Mouse (Mus musculus) midbrain, embryonic 10.5 days (tissue): Measurements from ENCODE around the gene Tmem259. TPM values are rescaled to one million over a fixed set of nuclear protein-coding genes. Genes with fewer than 3 reads are reported as not detected.

Experiments
- DNase-seq: peaks from one replicate; pipeline ENCODE4 v3.0.0-alpha.2; 2017; ENCODE audit warnings: low spot score
- H3K27ac ChIP-seq: fragments of 300-500 bp; sonication (generic); replicated peaks from 2 replicates; pipeline ENCODE4 v1.5.1; 2016; ENCODE audit warnings: mild to moderate bottlenecking
- H3K27me3 ChIP-seq: fragments of 300-500 bp; sonication (generic); 2 replicates; pipeline ENCODE4 v1.6.1; 2016; ENCODE audit warnings: low read depth, mild to moderate bottlenecking; ENCODE audit not compliant: poor library complexity, severe bottlenecking
- H3K36me3 ChIP-seq: fragments of 300-500 bp; sonication (generic); 2 replicates; pipeline ENCODE4 v1.6.1; 2016; ENCODE audit warnings: mild to moderate bottlenecking, moderate library complexity
- H3K4me1 ChIP-seq: fragments of 300-500 bp; sonication (generic); 2 replicates; pipeline ENCODE4 v1.6.1; 2016
- H3K4me3 ChIP-seq: fragments of 300-500 bp; sonication (generic); 2 replicates; pipeline ENCODE4 v1.5.1; 2016; ENCODE audit warnings: mild to moderate bottlenecking, moderate library complexity
- H3K9me3 ChIP-seq: fragments of 300-500 bp; sonication (generic); replicated peaks from 2 replicates; pipeline ENCODE4 v1.6.1; 2016; ENCODE audit warnings: mild to moderate bottlenecking
- WGBS: fragments of 180-500 bp; shearing (Covaris S2); methylation state at CpG from one replicate; pipeline ENCODE4 v1.1.7; 2016; 5-methylcytosine and 5-hydroxymethylcytosine counted together
- polyA plus RNA-seq: library from polyadenylated mRNA; unstranded; fragments of >200 nt; fragmentation: Nextera tagmentation; extraction: Ambion mirVana; gene quantifications from 2 replicates; pipeline ENCODE4 v1.2.1, GENCODE M21; 2016

Gene Tmem259
- polyA plus RNA-seq, 1 experiment from 2014 or later, result 11.0 TPM

DNA sequence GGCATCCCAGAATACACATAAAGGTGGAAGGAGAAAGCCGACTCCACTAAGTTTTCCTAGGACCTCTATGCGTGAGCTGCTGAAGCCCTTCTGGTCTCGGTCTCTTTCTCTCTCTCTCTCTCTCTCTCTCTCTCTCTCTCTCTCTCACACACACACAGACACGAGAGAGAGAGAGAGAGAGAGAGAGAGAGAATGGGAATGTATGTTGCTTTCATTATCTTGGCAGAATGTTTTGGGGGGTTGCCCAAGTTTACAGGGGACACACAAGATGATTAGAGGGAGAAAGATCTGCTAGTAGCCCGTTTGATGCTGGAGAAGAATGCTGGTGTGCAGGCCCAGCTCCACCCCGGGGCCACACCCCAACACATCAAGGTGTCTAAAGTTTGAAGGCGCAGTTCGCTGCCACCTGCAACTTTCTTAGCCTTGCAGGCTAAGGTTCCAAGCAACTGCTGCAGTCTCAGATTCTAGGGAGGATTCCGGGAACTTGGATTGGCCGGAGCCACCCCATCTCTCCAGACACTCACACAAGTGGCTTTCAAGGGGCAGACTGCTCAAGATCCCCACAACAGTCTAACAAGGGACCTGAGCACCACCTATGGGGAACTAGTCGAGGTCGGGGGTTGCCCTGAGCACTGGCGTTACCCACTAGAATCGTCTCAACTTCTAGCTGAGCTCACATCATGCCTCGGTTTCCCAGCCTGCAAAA lies 58.2 kb downstream of the Tmem259 start:
- WGBS, result 15% methylated on average over 15 of the region's 15 CpGs
- Histone ChIP-seq H3K27me3 (peaks cover 38% of the 10 kb centered on the region), H3K9me3 (no peaks in the 10 kb centered on the region), H3K4me3 (peak overlapping the region; percentile 98), H3K27ac (peak overlapping the region; percentile 95), H3K36me3 (peaks cover 9% of the 10 kb centered on the region), H3K4me1 (peaks cover 69% of the 10 kb centered on the region)
- no peak for DNase-seq

- no peaks in the 10 kb centered on the region for H3K9me3 ChIP-seq
- DNase-seq, result peak; percentile 88
- no peak overlapping the region for H3K27ac ChIP-seq
- peaks cover 69% of the 10 kb centered on the region for H3K4me1 ChIP-seq
- peak overlapping the region; percentile 98; the same call in 1 of the 2 replicates for H3K4me3 ChIP-seq
- whole genome bisulfite sequencing, result 11% methylated on average over 29 of the region's 29 CpGs
- peaks cover 46% of the 10 kb centered on the region for H3K27me3 ChIP-seq
- 0 out of 2 replicates have a peak, but pooled peaks cover 2% of the 10 kb centered on the region for H3K36me3 ChIP-seq
Observed at GRCm38 (mm10) chr10:79924998-79925784, 58.9 kb downstream of the Tmem259 start.

Other genes starting within 250 kb of the Tmem259 start
- gene Polrmt, start 237.7 kb downstream of the Tmem259 start, polyA plus RNA-seq, result 48.6 and 51.7 TPM in 2 replicates
- 0.27 and 0.42 TPM in 2 replicates for gene Fgf22, start 229.3 kb downstream of the Tmem259 start, polyA plus RNA-seq
- 109 and 118 TPM in 2 replicates for gene Rnf126, start 217.4 kb downstream of the Tmem259 start, polyA plus RNA-seq
- 1.1 and 1.8 TPM in 2 replicates for gene Fstl3, start 207.1 kb downstream of the Tmem259 start, polyA plus RNA-seq
- gene Prss57, start 193.4 kb downstream of the Tmem259 start, polyA plus RNA-seq, result 0.05 TPM in 1 of 2 replicates, not detected in the other
- 130 and 153 TPM in 2 replicates for gene Palm, start 190.8 kb downstream of the Tmem259 start, polyA plus RNA-seq
- gene Misp, start 163.3 kb downstream of the Tmem259 start, polyA plus RNA-seq, result 0.46 and 0.67 TPM in 2 replicates
- 296 and 334 TPM in 2 replicates for gene Ptbp1, start 129.9 kb downstream of the Tmem259 start, polyA plus RNA-seq
- 8.0 and 13.5 TPM in 2 replicates for gene Prtn3, start 109.9 kb downstream of the Tmem259 start, polyA plus RNA-seq
- 110 and 169 TPM in 2 replicates for gene Plppr3, start 109.7 kb downstream of the Tmem259 start, polyA plus RNA-seq
- gene Elane, start 98.1 kb downstream of the Tmem259 start, polyA plus RNA-seq, result 0.16 and 0.46 TPM in 2 replicates
- gene Cfd, start 93.5 kb downstream of the Tmem259 start, polyA plus RNA-seq, result not detected in 2 replicates
- 69.8 and 70.8 TPM in 2 replicates for gene Med16, start 75.4 kb downstream of the Tmem259 start, polyA plus RNA-seq
- gene Gm26602, start 73.5 kb downstream of the Tmem259 start, polyA plus RNA-seq, result 2.0 and 5.5 TPM in 2 replicates
- 1.0 and 1.2 TPM in 2 replicates for gene Kiss1r, start 67.4 kb downstream of the Tmem259 start, polyA plus RNA-seq
- gene R3hdm4, start 63.1 kb downstream of the Tmem259 start, polyA plus RNA-seq, result 126 and 154 TPM in 2 replicates
- gene Arid3a, start 57.3 kb downstream of the Tmem259 start, polyA plus RNA-seq, result 12.5 and 13.4 TPM in 2 replicates
- 136 and 155 TPM in 2 replicates for gene Wdr18, start 24.2 kb downstream of the Tmem259 start, polyA plus RNA-seq
- gene Grin3b, start 13.6 kb downstream of the Tmem259 start, polyA plus RNA-seq, result 0.25 and 0.30 TPM in 2 replicates
- gene Cnn2, start 4.3 kb upstream of the Tmem259 start, polyA plus RNA-seq, result 198 and 199 TPM in 2 replicates
- 3.2 and 4.8 TPM in 2 replicates for gene Abca7, start 12.2 kb upstream of the Tmem259 start, polyA plus RNA-seq
- gene Arhgap45, start 32.3 kb upstream of the Tmem259 start, polyA plus RNA-seq, result 7.9 and 8.0 TPM in 2 replicates
- 233 and 276 TPM in 2 replicates for gene Polr2e, start 55.5 kb upstream of the Tmem259 start, polyA plus RNA-seq
- gene Gpx4, start 62.8 kb upstream of the Tmem259 start, polyA plus RNA-seq, result 702 and 747 TPM in 2 replicates
- gene Sbno2, start 121.2 kb upstream of the Tmem259 start, polyA plus RNA-seq, result 15.0 and 15.2 TPM in 2 replicates
- 18.0 and 19.7 TPM in 2 replicates for gene Stk11, start 131.5 kb upstream of the Tmem259 start, polyA plus RNA-seq
- 463 and 481 TPM in 2 replicates for gene Atp5d, start 154.3 kb upstream of the Tmem259 start, polyA plus RNA-seq
- gene Cbarp, start 156.5 kb upstream of the Tmem259 start, polyA plus RNA-seq, result 7.8 and 9.3 TPM in 2 replicates
- gene Midn, start 163.9 kb upstream of the Tmem259 start, polyA plus RNA-seq, result 17.8 and 19.7 TPM in 2 replicates
- 91.8 and 135 TPM in 2 replicates for gene Cirbp, start 181.7 kb upstream of the Tmem259 start, polyA plus RNA-seq
- gene 1600002K03Rik, start 188.6 kb upstream of the Tmem259 start, polyA plus RNA-seq, result 10.6 and 11.2 TPM in 2 replicates
- gene Efna2, start 195.2 kb upstream of the Tmem259 start, polyA plus RNA-seq, result 56.6 and 64.5 TPM in 2 replicates
- 154 and 166 TPM in 2 replicates for gene Mum1, start 242.1 kb upstream of the Tmem259 start, polyA plus RNA-seq